Mouse (Mus musculus) C2C12 (cell line): ENCODE data around the gene Vmn2r92.

ENCODE experiments used
- CEBPB ChIP-seq: IDR thresholded peaks from one replicate; pipeline ENCODE4 v1.6.1; 2011; ENCODE audit warnings: low read depth, mild to moderate bottlenecking, control low read depth, moderate library complexity
- CTCF ChIP-seq: IDR thresholded peaks from one replicate; pipeline ENCODE4 v1.5.1; 2011; ENCODE audit not compliant: control insufficient read depth, insufficient read depth, insufficient read length
- FOSL1 ChIP-seq: IDR thresholded peaks from one replicate; pipeline ENCODE4 v1.8.0; 2011; ENCODE audit warnings: mild to moderate bottlenecking, low read length; ENCODE audit not compliant: poor library complexity, insufficient read depth, severe bottlenecking
- MAX ChIP-seq: IDR thresholded peaks from one replicate; pipeline ENCODE4 v1.6.1; 2011; ENCODE audit warnings: mild to moderate bottlenecking, control low read depth
- MYOD1 ChIP-seq: IDR thresholded peaks from one replicate; pipeline ENCODE4 v1.6.1; 2011; ENCODE audit warnings: low read depth; ENCODE audit not compliant: control insufficient read depth, insufficient read length
- MYOG ChIP-seq: IDR thresholded peaks from one replicate; pipeline ENCODE4 v1.6.1; 2011; ENCODE audit not compliant: control insufficient read depth, insufficient read length; ENCODE audit errors: extremely low read depth
- USF1 ChIP-seq: IDR thresholded peaks from one replicate; pipeline ENCODE4 v1.6.1; 2011; ENCODE audit warnings: low read depth, mild to moderate bottlenecking, control low read depth, moderate library complexity

DNA sequence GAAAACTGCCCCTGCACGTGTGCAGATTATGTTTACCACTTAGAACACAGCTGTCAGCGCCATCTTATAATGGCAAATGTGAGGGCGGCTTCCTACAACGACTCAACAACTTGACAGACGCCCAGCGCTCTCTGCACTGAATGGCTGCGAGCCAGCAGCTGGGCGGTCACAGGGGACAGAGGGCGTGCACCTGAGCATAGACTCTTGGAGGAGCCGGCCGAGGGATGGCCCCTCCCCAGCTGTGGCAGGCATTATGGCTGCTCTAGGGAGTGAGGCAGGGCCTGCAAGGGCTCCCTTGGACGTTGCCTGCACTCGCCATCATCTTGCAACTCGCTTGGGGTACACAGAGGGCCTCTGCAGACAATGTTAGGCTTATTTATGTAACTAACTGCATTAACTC, 85.2 kb downstream of the Vmn2r92 start:
- TF ChIP-seq CTCF: no peak
- no peak for TF ChIP-seq MAX
- TF ChIP-seq FOSL1: no peak
- no peak for TF ChIP-seq MYOD1
- TF ChIP-seq CEBPB: no peak
- TF ChIP-seq USF1: no peak
- no peak for TF ChIP-seq MYOG
